Mouse (Mus musculus) ES-Bruce4 (cell line): ENCODE data around the gene Map3k7cl.

Source experiments
- CTCF ChIP-seq: IDR thresholded peaks from one replicate; pipeline ENCODE4 v1.8.1; 2011; ENCODE audit warnings: low read depth, low read length
- POLR2A ChIP-seq: IDR thresholded peaks from one replicate; pipeline ENCODE4 v1.8.1; 2011; ENCODE audit warnings: low read length; ENCODE audit not compliant: insufficient read depth

DNA sequence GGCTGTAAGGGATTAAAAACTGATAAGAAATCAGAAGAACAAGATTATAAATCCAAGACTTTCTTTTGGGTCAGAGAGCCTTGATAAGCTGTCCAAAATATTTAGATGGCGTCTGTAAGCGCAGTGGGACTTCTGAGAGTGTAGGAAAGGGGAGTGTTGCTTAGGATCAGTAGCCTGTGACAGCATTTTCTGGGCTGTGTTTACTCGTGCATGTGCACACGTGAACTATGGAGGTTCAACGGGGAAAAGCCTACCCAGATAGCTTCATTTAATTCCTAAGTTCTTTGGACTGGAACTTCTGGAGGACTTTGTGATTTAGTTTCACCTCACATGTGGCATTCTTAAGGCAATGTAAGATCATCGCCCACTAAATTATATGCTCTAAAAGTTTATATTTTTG is 29.6 kb downstream of the Map3k7cl start:
- TF ChIP-seq CTCF, result no peak
- no peak for TF ChIP-seq POLR2A
